Mouse (Mus musculus): ENCODE results near the gene Prss57.

Gene Prss57

GRCm38 (mm10) chr10:79756660-79757059 is 34.1 kb downstream of the Prss57 start:
- in situ Hi-C loops (cut with MseI, MboI) = no loop called here

DNA sequence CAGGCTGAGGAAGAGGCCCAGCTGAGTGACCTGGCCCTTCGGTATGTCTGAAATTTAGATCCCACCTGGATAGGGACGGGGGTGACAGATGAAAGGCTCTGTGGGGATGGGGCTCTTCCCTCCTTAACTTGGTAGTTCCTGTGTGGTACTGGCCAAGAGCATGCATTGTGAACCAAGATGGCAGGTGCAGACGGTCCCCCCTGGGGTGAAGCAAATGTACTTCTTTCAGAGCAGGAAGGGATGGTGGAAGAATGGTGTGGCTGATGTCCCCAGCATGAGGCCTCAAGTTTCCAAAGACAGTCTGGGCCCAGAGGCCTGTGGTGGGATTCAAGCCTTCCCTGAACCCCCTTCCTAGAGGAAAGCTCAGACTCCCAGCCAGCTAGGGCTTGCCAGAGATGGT is 34.9 kb downstream of the Prss57 start:
- in situ Hi-C loops (cut with MseI, MboI) = no loop called here

- in situ Hi-C loops (cut with MseI, MboI) = no loop called here
These were observed 35.8 kb downstream of the Prss57 start, which contains the start of gene Fgf22 for GRCm38 (mm10) chr10:79754856-79755516. Gene Fgf22, plus strand, starts transcription at chr10:79755076.

DNA sequence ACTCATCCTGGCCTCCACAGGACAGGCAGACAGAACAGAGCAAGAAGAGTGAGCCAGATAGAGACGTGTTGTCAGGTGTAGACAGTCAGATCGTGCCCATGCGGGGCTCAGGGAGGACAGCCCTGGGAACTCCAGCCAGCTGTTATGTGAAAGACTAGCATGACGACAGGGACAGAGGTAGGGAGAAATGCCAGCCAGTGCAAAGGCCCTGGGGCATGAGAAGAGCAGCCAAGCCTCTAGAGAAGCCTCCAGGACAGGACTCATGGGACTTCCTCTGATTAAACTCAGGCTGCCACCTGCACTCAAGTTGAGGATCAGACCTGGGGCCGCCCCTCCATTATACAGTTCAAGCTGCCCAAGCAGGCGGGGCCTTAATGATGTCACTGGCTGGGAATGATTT is 42.3 kb downstream of the Prss57 start:
- in situ Hi-C loops (cut with MseI, MboI) = no loop called here

DNA sequence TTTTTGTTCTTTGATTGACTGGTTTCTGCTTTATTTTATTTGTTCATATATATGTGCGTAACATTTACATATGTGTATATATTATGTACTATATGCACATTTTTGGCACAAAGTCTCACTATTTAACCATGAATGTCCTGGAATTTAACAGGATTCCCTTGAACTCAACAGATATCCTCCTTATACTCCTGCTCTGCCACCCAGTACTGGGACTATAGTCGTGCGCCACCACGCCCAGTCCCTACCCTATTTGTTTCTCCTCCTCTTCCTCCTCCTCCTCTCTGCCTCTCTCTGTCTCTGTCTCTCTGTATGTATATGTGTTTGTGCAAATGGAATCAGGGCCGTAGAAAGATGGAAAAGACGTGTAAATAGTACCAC is 44.0 kb downstream of the Prss57 start:
- in situ Hi-C loops (cut with MseI, MboI) = no loop called here

GRCm38 (mm10) chr10:79745898-79746773 is 44.6 kb downstream of the Prss57 start, which contains the start of gene Polrmt:
Gene Polrmt, minus strand, starts transcription at chr10:79746581.
- in situ Hi-C loops (cut with MseI, MboI) = no loop called here

DNA sequence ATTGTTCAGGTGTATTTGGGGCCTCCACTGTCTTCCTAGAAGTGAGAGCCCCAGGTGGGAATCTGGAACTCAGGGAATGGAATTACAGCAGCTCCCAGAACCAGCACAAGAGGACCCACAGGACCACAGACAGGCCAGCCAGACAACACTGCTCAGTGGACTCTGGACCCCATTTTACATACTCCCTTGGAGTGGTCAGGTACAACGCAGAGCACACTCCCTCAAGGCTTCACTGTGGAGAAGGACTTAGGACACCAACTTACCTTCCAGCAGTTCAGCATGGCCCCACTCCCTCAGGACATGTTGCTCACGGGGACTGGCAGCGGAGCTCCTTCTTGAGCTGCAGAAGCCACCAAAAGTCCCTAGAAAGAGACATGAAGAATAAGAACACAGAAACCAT is 45.4 kb downstream of the Prss57 start:
- in situ Hi-C loops (cut with MseI, MboI) = no loop called here

GRCm38 (mm10) chr10:79743650-79744365 is 47.0 kb downstream of the Prss57 start:
- in situ Hi-C loops (cut with MseI, MboI) = no loop called here

- in situ Hi-C loops (cut with MseI, MboI) = no loop called here
These were observed 47.6 kb downstream of the Prss57 start for GRCm38 (mm10) chr10:79743161-79743560.

- in situ Hi-C loops (cut with MseI, MboI) = no loop called here
These were observed 49.9 kb downstream of the Prss57 start for GRCm38 (mm10) chr10:79740863-79741262.

- in situ Hi-C loops (cut with MseI, MboI) = no loop called here
These were observed 51.5 kb downstream of the Prss57 start for GRCm38 (mm10) chr10:79739234-79739633.

- in situ Hi-C loops (cut with MseI, MboI) = no loop called here
These were observed 52.5 kb downstream of the Prss57 start for GRCm38 (mm10) chr10:79738259-79738658.

DNA sequence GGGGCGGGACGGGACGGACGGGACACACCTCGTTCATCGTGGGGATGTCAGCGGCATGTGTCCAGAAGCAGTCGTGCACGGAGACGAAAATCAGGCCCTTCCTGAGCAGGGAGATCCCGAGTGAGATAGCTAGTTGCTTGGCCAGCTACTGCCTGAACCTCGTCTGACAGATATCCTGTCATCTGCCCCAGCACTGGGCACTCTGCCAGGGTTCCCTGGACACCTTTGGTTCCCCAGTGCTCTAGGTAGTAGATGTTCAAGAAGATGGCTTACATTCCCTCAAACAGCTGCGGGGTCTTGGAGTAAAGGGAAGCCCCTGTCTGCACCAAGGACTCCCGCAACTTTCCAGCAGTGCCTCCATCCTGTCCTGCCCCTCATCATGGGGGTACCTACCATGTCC is 54.1 kb downstream of the Prss57 start:
- in situ Hi-C loops (cut with MseI, MboI) = no loop called here

- in situ Hi-C loops (cut with MseI, MboI) = no loop called here
These were observed 55.4 kb downstream of the Prss57 start for GRCm38 (mm10) chr10:79735361-79735760.

- in situ Hi-C loops (cut with MseI, MboI) = no loop called here
These were observed 56.9 kb downstream of the Prss57 start for GRCm38 (mm10) chr10:79733847-79734246.

DNA sequence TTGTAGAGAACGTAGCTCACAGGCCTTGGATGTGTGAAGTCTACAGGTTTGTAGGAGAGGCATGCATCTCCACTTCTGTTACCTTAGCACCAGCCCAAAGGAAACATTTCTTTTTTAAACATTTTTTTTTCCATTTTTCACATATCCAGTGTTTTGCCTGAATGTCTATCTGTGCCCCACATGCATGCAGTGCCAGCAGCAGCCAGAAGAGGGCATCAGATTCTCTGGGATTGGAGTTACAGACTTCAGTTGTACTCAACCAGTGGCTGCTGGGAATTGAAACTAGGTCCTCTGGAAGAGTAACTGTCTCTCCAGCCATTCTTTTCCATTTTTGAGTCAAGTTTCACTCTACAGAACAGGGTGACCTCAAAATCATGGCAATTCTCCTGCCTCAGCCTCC is 58.3 kb downstream of the Prss57 start:
- in situ Hi-C loops (cut with MseI, MboI) = no loop called here
